Mouse (Mus musculus) frontal cortex, postnatal 14 days (tissue): ENCODE data around the gene Eaf1.
"Not testable (repeated sequence)": the region's sequence is repeated elsewhere in the genome, so short reads cannot be mapped to it uniquely, and the experiment has no call there.

ENCODE experiments used
- DNase-seq, 2 experiments: peaks; one replicate each; pipeline ENCODE4 v3.0.0; 2022; ENCODE audit warnings: low spot score in 2 of 2

The Eaf1 gene

GRCm38 (mm10) chr14:31494349-31494974, at the start of gene Eaf1:
Eaf1 (plus strand) TSS chr14:31494399.
- DNase-seq = no peak

- DNase-seq = no peak
Observed at GRCm38 (mm10) chr14:31448994-31449393, 45.2 kb upstream of the Eaf1 start.

DNA sequence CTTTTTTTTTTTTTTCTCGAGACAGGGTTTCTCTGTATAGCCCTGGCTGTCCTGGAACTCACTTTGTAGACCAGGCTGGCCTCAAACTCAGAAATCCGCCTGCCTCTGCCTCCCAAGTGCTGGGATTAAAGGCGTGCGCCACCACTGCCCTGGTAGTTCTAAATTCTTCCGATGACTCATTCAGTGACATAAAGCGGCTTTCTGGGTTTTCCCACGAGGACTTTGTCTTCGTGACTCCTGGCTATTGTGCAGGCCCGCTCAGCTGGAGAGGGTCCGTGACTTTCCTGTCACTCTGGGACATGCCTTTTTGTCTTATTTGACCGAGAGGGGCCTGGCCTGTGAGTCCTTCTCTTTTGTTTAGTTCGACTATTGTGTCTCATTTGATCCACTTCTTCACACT, 40.3 kb upstream of the Eaf1 start:
- not testable (repeated sequence) for DNase-seq

GRCm38 (mm10) chr14:31454849-31455566, 39.2 kb upstream of the Eaf1 start:
- DNase-seq = no peak

GRCm38 (mm10) chr14:31456064-31456721, 38.0 kb upstream of the Eaf1 start:
- DNase-seq = no peak

- DNase-seq = no peak
Observed at GRCm38 (mm10) chr14:31458006-31458405, 36.2 kb upstream of the Eaf1 start.

DNA sequence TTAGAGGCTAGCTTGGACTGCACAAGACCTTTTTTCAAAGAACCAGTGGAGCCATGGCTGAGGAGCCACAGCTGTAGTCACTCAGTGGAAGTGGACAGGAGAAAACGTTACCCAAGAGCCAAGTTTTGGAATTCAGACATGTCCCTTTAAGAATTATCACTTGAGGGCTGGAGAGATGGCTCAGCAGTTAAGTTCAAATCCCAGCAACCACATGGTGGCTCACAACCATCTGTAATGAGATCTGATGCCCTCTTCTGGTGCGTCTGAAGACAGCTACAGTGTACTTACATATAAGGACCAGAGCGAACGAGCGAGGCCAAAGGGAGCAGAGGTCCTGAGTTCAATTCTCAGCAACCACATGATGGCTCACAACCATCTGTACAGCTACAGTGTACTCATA, 32.0 kb upstream of the Eaf1 start:
- not testable (repeated sequence) for DNase-seq

DNA sequence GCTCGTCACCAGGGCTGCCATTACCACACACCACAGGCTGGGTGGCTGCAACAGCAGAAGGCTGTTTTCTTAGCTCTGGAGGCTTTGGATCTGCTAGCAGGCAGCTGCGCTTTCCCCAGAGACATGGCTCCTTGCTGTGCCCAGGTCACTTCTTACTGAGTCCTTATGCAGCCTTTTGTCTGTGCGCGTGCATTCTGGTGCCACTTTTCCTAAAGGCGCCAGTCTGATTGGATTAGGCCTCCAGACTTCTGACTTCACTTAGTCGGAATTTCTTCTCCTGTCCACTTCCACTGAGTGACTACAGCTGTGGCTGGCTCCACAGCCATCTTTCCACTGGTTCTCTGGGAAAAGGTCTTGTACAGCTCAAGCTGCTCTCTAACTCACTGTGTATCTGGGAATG, 31.3 kb upstream of the Eaf1 start:
- DNase-seq = no peak

GRCm38 (mm10) chr14:31464176-31464575, 30.0 kb upstream of the Eaf1 start:
- no peak for DNase-seq

DNA sequence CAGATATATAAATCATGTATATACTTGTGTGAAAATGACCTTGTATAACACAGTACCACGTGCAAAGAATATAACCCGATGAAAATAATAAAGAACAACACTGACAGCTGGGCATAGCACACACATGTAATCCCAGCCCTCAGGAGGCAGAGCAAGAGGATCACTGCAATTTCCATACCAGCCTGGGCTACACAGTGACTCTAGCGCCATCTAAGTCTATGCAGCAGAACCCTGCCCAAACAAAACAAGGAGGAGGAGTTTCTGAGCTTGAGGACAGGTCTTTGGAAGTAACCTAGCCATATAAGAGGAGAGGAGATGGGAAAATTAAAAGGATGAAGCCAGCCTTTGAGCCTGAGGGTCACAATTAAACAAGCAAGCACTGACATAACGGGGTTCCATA, 24.5 kb upstream of the Eaf1 start:
- no peak for DNase-seq

GRCm38 (mm10) chr14:31472451-31473061, 21.6 kb upstream of the Eaf1 start:
- DNase-seq = peak in 1 of 2 experiments; percentile 48

DNA sequence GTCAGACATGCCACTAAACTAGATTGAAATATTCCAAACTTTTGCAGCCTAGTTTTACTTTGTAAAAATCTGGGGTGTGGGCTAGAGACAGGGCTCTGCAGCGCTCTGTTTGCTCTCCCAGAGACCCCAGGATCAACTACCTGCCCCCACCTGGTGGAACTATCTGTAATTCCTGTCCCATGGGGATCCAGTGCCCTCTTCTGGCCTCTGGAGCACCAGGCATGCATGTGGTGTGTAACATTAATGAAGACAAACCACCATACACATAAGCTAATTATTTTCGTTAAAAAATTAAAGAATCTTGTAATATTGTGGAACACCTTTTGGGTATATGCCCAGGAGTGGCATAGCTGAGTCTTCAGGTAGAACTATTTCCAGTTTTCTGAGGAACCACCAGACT, 20.9 kb upstream of the Eaf1 start:
- no peak for DNase-seq

DNA sequence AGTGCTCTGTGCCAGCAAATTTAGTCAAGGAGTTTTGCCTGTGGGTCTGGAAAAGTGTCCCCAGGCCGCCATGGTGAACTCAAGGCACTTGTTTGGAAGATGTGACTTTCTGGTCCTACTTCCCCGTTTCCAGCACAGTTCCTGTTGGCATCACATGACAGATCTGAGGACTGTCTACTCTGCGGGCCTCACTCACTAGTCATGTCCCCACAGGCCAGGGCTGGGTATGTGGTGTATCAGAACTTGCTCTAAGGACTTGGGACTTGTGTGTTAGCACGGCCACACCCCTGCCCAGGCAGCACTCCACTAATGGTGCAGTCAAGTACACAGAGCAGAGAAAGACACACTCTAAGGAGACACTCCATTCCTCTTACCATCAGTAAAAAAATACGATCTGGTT, 11.8 kb upstream of the Eaf1 start:
- no peak for DNase-seq

- DNase-seq = no peak
Observed at GRCm38 (mm10) chr14:31486465-31486864, 7.7 kb upstream of the Eaf1 start.

GRCm38 (mm10) chr14:31488055-31488454, 6.1 kb upstream of the Eaf1 start:
- DNase-seq = no peak

- no peak for DNase-seq
Observed at GRCm38 (mm10) chr14:31493901-31494300, 298 bp upstream of the Eaf1 start.

GRCm38 (mm10) chr14:31494975-31495455, 816 bp downstream of the Eaf1 start, which contains the start of gene Mettl6:
Mettl6 (minus strand) TSS chr14:31495040.
- peak; percentile 79 to 82 for DNase-seq

- DNase-seq = no peak
Observed at GRCm38 (mm10) chr14:31495538-31495937, 1.3 kb downstream of the Eaf1 start.

DNA sequence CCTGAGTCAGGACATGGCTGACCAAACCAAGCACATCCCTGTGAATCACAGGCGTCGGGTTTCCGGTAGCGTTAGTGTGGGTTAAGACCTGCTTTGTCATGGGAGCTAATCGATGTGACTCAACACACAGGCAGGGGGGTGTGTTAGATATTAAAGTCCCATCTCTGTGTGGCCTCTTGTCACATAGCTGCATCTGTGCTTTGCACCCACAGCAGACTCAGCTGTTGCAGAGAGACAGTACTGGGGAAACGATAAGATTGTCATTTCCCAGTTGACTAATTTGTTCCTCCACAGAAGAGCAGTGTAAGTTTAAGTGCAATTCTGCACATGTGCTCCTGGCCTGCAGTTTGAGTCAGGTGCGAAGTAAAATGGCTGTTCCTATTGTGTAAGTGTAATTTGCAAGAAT, 2.0 kb downstream of the Eaf1 start:
- DNase-seq = no peak

DNA sequence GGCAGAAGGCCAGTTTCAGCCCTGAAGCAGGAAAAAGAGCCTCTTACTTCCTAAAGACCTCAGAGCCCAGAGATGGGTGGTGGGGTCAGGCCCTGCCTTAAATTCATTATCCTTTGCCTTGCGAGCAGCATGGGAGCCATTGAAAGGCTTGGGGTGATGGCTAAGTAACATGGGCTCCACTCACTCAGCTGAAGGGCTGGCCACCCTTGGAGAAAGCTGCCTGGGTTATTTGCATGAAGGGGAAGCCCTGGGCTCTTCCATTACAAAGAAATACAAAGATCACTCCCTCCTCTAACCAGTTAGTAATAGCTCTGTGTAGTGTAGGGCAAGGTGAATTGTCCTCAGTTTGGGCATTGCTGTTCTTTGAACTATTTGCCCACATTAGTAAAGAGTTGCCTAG, 5.3 kb downstream of the Eaf1 start:
- no peak for DNase-seq

DNA sequence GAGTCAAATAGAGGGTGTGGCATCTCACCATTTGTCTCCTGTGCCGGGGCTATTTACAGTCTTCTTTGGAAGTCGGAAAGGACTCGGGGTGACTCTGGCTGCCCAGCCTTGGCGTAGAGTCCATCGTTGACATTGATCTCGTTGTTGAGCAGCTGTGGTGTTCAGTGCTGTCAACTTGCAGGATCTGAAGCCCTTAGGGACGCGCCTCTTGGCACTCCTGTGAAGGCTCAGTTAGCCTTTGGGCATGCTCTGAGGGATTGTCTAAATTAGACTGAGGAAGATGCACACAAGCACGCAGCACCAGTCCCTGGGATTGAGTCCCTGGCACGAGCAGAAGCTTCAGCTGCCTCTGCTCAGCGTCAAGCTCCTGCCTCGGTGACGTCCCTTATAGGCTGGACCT, 9.2 kb downstream of the Eaf1 start:
- DNase-seq = no peak

DNA sequence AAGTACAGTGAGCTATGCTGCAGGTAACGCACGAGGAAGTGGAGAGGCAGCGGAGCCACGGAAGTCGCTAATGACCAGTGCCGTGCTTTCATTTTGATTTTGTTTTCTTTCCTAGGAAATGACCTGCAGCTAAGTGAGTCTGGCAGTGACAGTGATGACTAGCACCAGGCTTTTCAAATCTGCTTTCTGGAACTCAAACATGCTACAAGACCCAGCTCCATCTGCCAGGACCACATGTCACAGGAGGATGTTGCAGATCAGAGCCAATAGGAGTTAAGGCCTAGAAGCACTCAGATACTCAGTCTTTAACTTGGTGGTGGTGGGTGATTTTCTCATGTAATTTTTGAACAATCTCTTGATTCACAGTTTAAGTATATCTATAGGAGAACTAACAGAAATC, 12.3 kb downstream of the Eaf1 start:
- no peak for DNase-seq
